Mouse (Mus musculus) cerebellum, adult 2 months (tissue): Measurements from ENCODE around the gene Mogat1. TPM values are rescaled to one million over a fixed set of nuclear protein-coding genes. Genes with fewer than 3 reads are reported as not detected.

ENCODE experiments used
- DNase-seq, 2 experiments: peaks; one replicate each; pipeline ENCODE4 v3.0.0; 2021
- H3K27ac ChIP-seq: fragments of 200-500 bp; 2 replicates; pipeline ENCODE4 v1.5.1; 2012; ENCODE audit warnings: low read length, control low read depth, inconsistent platforms; ENCODE audit not compliant: insufficient read depth
- H3K27me3 ChIP-seq: fragments of 200-500 bp; 2 replicates; pipeline ENCODE4 v1.6.1; 2012; ENCODE audit warnings: inconsistent platforms, mild to moderate bottlenecking, low read length, moderate library complexity; ENCODE audit not compliant: control insufficient read depth, insufficient read depth
- H3K4me1 ChIP-seq: fragments of 200-500 bp; 2 replicates; pipeline ENCODE4 v1.6.1; 2011; ENCODE audit warnings: low read length; ENCODE audit not compliant: control insufficient read depth, insufficient read depth
- H3K4me3 ChIP-seq: fragments of 200-500 bp; replicated peaks from 2 replicates; pipeline ENCODE3; 2011; ENCODE audit warnings: mild to moderate bottlenecking, low read depth, low read length, control low read depth; ENCODE audit not compliant: insufficient read depth
- CTCF ChIP-seq: fragments of 200-500 bp; IDR thresholded peaks from 2 replicates; pipeline ENCODE4 v1.5.1; 2011; ENCODE audit warnings: low read depth, mild to moderate bottlenecking, control low read depth, low read length, moderate library complexity, borderline replicate concordance; ENCODE audit not compliant: insufficient read depth
- POLR2A ChIP-seq: fragments of 200-500 bp; IDR thresholded peaks from 2 replicates; pipeline ENCODE4 v1.6.1; 2011; ENCODE audit warnings: low read length, control low read depth, borderline replicate concordance; ENCODE audit not compliant: insufficient read depth
- WGBS: fragments of 180-500 bp; shearing (Covaris S2); methylation state at CpG from one replicate; pipeline ENCODE4 v1.1.7; 2018; 5-methylcytosine and 5-hydroxymethylcytosine counted together
- polyA plus RNA-seq: library from polyadenylated mRNA; depleted of rRNA; stranded (reverse); fragments of >200 nt; gene quantifications from 2 replicates; pipeline ENCODE4 v1.2.3, GENCODE M21; 2012

The Mogat1 gene
- polyA plus RNA-seq, 1 experiment = 1.5 TPM

DNA sequence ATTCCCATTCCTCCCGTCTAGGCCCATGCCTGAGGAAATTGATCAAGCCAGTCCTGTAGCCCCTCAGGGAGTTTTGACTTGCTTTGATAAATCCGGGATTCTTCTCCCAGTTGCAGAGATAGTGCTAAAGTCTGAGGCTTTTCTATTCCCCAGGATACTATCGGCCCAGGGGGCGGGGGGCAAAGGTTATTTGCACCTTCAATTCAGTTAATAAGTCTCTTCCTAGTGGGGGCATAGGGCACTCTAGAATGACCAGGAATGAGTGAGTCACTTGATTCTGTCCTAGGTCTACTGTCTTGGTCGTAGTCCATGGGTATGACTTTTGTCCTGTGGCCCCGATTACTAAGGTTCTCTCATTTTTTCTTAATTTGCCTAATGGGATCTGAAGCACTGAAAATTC, 8.3 kb upstream of the Mogat1 start:
- no peaks in the 10 kb centered on the region for H3K4me1 ChIP-seq
- no peaks in the 10 kb centered on the region for H3K27me3 ChIP-seq
- no peak overlapping the region for H3K4me3 ChIP-seq
- WGBS = 96% methylated on average over 6 of the region's 6 CpGs
- TF ChIP-seq POLR2A = no peak
- TF ChIP-seq CTCF = no peak
- no peak overlapping the region for H3K27ac ChIP-seq
- DNase-seq = no peak

DNA sequence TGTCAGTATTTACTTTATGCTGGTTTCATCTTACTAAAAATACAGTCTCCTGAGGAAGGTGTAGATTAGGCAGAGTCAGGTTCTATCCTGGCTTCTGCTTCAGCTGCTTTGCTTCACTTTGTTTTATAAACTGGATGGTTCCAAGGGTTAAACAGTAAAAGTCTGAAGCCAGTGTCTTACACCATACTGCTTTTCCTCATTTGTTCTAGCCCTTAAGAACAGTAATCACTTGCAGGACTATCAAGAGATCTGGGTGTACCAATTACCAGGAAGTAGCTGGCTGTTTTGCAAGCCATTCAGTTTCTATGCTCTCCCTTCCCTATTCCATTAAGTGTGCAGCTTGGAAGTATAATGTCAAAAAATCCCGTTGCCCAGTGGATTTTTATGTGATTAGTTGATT, 3.7 kb upstream of the Mogat1 start:
- Histone ChIP-seq H3K27me3 (no peaks in the 10 kb centered on the region; the same call in 1 of the 2 replicates), H3K4me1 (no peaks in the 10 kb centered on the region), H3K4me3 (no peak overlapping the region), H3K27ac (no peak overlapping the region)
- WGBS = 37% methylated on average over 1 of the region's 1 CpGs
- DNase-seq = no peak
- TF ChIP-seq POLR2A (no peak), CTCF (no peak)

DNA sequence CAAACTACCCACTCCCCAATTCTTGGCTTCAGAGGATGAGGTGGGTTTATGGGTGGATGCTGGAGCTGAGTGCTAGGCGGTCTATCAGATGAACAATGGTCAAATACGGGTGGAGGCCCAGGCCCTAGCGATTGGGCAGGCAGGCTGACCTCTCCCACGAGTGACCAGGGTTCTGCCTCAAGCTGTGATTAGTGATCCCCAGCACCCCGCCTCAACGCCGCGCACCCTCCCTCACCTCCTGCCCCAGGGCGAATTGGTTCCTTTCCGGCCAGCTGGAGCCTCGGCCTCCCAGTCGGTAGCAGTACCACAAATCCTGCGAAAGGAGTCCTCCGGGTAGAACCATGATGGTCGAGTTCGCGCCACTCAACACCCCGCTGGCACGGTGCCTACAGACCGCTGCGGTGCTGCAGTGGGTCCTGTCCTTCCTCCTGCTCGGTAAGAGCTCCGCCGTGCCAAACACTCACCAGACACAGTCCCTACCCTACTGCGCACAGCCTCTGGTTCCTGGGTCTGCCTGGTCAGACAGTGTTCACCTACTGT, 900 bp downstream of the Mogat1 start, which contains the start of gene BC035947:
Gene BC035947 (minus strand): TSS at position 538 of the 540 bp plus-strand sequence.
- WGBS = 5% methylated on average over 25 of the region's 25 CpGs
- TF ChIP-seq POLR2A = no peak
- no peak for TF ChIP-seq CTCF

DNA sequence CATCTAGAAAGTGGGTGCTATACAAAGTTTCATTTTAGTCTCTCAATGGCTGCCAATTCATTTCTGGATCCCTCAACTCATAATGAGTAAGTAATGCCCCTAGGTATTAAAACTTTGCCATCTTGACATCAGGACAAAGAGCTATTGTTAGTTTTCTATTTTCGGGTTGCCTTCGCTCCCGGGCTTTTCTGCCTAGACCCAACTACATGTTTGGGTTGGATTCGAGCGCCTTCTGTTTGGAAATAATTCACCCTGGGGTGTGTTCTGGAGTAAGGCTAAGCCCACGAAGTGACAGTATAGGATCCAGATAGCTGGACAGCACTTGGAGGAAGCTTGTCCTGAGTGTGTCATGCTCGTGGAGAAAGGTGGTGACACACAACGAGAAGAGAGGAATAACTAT, 2.0 kb downstream of the Mogat1 start:
- 74% methylated on average over 8 of the region's 8 CpGs for WGBS
- Histone ChIP-seq H3K27me3 (no peaks in the 10 kb centered on the region; the same call in 1 of the 2 replicates), H3K27ac (no peak overlapping the region), H3K4me3 (no peak overlapping the region), H3K4me1 (no peaks in the 10 kb centered on the region)
- DNase-seq = no peak
- TF ChIP-seq POLR2A (no peak), CTCF (no peak)

More for the DNA sequence above, 900 bp downstream of the Mogat1 start, which contains the start of gene BC035947:
- no peaks in the 10 kb centered on the region; the same call in 1 of the 2 replicates for H3K27me3 ChIP-seq
- no peak within 1 kb of the TSS for H3K27ac ChIP-seq
- peak in 1 of 2 experiments; percentile 14 for DNase-seq
- H3K4me3 ChIP-seq = no peak within 1 kb of the TSS
- H3K4me1 ChIP-seq = no peaks in the 10 kb centered on the region

DNA sequence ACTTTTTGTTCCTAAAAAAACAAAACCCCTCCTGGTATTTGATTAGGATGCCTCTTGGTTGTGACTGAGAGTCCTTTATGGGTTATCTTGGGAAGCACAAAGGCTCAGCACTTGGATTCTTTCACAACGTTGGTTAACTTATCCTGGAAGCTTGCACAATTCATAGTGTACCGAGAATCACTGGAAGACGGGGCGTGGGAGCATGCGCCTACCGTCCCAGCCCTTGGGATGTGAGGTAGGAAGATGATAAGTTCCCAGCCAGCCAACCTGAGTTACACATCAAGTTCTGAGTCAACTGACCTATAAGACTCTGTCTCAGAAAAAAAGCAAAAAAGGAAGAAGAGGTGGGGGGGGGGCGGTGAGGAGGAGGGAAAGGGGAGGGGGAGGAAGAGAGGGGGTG, 8.1 kb downstream of the Mogat1 start:
- TF ChIP-seq CTCF (no peak), POLR2A (no peak)
- no peaks in the 10 kb centered on the region for H3K4me1 ChIP-seq
- no peak overlapping the region for H3K4me3 ChIP-seq
- no peak overlapping the region for H3K27ac ChIP-seq
- WGBS = 89% methylated on average over 7 of the region's 7 CpGs
- H3K27me3 ChIP-seq = no peaks in the 10 kb centered on the region
- no peak for DNase-seq

DNA sequence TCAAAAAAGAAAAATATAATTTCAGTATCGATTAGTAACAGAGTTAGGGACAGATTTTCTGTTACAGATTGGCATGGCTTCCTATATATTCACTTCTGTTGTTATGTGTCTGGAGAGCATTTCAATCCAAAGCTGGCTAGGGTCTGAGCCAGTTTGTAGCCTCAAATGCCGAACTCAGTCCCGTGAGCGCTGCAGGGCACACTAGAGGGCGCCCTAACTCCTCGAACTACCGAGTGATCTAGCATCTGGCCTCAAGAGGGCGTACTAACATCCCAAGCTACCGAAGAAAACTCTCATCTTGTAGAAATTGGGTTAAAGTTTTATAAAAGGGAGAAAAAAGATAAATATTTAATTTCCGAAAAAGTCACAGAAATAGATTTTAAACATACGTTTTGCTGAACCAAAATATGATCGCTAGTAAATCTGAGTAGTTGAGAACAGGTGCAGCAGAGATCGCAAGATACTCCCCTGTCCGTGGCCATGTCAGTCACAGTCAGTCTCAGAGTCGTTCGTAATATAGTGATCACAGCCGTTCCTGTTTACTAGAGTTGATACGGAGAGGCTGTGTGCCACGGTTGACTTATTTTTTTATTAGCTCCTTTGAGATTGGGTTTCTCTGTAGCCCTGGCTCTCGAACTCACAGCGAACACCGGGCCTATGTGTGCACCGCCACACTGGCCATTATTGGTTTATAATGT, 14.5 kb downstream of the Mogat1 start:
- 45% methylated on average over 23 of the region's 23 CpGs for WGBS
- no peak overlapping the region for H3K27ac ChIP-seq
- no peaks in the 10 kb centered on the region for H3K4me1 ChIP-seq
- peak; percentile 39 to 55 for DNase-seq
- TF ChIP-seq POLR2A = no peak
- TF ChIP-seq CTCF = peak; percentile 87
- no peaks in the 10 kb centered on the region for H3K27me3 ChIP-seq
- no peak overlapping the region for H3K4me3 ChIP-seq

DNA sequence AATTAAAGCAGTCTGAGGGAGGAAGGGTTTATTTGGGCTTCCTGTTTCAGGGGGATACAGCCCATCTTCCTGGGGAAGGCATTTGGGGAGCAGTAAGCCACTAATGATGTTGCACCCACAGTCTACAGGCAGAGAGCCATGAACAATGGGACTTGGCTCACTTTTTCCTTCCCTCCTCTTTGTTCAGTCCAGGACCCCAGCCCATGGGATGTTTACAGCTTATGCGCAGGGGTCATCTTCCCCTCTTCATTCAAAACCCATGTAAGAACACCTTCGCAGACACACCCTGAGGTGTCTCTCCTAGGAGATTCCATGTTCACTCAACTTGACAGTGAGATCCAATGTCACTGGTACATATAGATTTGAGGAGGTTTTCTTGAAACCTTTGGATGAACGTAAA, 17.6 kb downstream of the Mogat1 start:
- no peak for TF ChIP-seq CTCF
- TF ChIP-seq POLR2A = no peak
- Histone ChIP-seq H3K4me3 (no peak overlapping the region), H3K27me3 (no peaks in the 10 kb centered on the region), H3K27ac (no peak overlapping the region), H3K4me1 (no peaks in the 10 kb centered on the region)
- no peak for DNase-seq
- WGBS = 91% methylated on average over 3 of the region's 3 CpGs

DNA sequence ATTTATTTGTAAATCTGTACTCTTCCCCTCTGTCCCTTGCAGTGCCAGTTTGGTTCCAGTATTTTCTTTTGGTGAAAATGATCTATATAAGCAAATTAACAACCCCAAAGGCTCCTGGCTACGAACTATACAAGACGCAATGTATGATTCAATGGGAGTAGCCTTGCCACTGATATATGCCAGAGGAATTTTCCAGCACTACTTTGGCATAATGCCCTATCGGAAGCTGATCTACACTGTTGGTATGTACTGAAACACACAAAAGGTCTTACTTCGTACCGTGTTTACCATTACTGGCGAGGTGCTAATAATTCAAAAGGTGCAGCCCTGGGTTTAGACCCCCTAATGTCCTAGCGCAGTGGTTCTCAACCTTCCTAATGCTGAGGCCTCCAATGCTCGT, 18.2 kb downstream of the Mogat1 start:
- Histone ChIP-seq H3K4me3 (no peak overlapping the region), H3K27me3 (no peaks in the 10 kb centered on the region), H3K27ac (no peak overlapping the region), H3K4me1 (no peaks in the 10 kb centered on the region)
- DNase-seq = no peak
- no peak for TF ChIP-seq CTCF
- no peak for TF ChIP-seq POLR2A
- WGBS = 87% methylated on average over 8 of the region's 8 CpGs
